Mouse (Mus musculus) neural tube, embryonic 12.5 days (tissue): ENCODE measurements around the gene Sbno2. TPM values are rescaled to one million over a fixed set of nuclear protein-coding genes. Genes with fewer than 3 reads are reported as not detected.
A peak's percentile ranks its signal among the peaks of the same experiment; 100 is the strongest.

Experiments used
- ATAC-seq: fragments of 200-750 bp; cut with Nextera tagmentation; 2 replicates; pipeline ENCODE4 v1.8.0; 2017; ENCODE audit warnings: low read depth, mild to moderate bottlenecking, moderate TSS enrichment, moderate library complexity; ENCODE audit not compliant: low FRiP score
- H3K27ac ChIP-seq: fragments of 300-500 bp; sonication (generic); 2 replicates; pipeline ENCODE4 v1.5.1; 2016
- H3K27me3 ChIP-seq: fragments of 300-500 bp; sonication (generic); replicated peaks from 2 replicates; pipeline ENCODE4 v1.6.1; 2016; ENCODE audit warnings: mild to moderate bottlenecking
- H3K36me3 ChIP-seq: fragments of 300-500 bp; sonication (generic); 2 replicates; pipeline ENCODE4 v1.6.1; 2016; ENCODE audit warnings: mild to moderate bottlenecking
- H3K4me1 ChIP-seq: fragments of 300-500 bp; sonication (generic); 2 replicates; pipeline ENCODE4 v1.6.1; 2016
- H3K4me2 ChIP-seq: fragments of 300-500 bp; sonication (generic); replicated peaks from 2 replicates; pipeline ENCODE4 v1.6.1; 2016; ENCODE audit warnings: mild to moderate bottlenecking
- H3K4me3 ChIP-seq: fragments of 300-500 bp; sonication (generic); 2 replicates; pipeline ENCODE4 v1.5.1; 2016
- H3K9ac ChIP-seq: fragments of 300-500 bp; sonication (generic); 2 replicates; pipeline ENCODE4 v1.6.1; 2016; ENCODE audit warnings: mild to moderate bottlenecking
- H3K9me3 ChIP-seq: fragments of 300-500 bp; sonication (generic); 2 replicates; pipeline ENCODE4 v1.6.1; 2016; ENCODE audit warnings: mild to moderate bottlenecking
- WGBS: fragments of 180-500 bp; shearing (Covaris S2); methylation state at CpG from one replicate; pipeline ENCODE4 v1.1.7; 2016; 5-methylcytosine and 5-hydroxymethylcytosine counted together
- polyA plus RNA-seq: library from polyadenylated mRNA; unstranded; fragments of >200 nt; fragmentation: Nextera tagmentation; extraction: Ambion mirVana; gene quantifications from 2 replicates; pipeline ENCODE4 v1.2.1, GENCODE M21; 2016

The Sbno2 gene
- 15.1 and 15.4 TPM in 2 replicates for polyA plus RNA-seq

DNA sequence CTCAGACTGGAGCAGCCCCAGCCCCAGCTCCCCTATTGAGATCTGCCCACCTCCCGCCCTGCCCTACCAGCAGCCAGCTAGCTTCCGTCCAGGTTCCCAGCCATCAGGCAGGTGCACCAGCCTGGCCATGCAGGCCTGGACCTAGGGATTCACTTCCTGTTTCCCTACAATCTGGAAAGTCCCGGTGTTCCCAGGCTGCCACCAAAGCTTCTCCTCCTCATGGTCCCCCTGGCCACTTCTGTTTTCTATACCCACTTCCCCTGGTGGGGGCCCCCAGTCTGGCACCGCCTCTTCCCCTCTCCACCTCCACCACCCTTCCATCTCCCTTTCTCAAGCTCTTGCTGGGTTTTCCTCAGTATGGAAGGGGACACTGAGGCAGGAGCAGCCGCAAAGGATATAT lies at the start of gene Sbno2:
Gene Sbno2, minus strand, starts transcription at position 112 of the 400 bp plus-strand sequence.
- no peaks in the 10 kb centered on the region for H3K9me3 ChIP-seq
- H3K9ac ChIP-seq, result no peak within 1 kb of the TSS
- H3K4me2 ChIP-seq, result no peak within 1 kb of the TSS
- no peak within 1 kb of the TSS for H3K4me3 ChIP-seq
- peaks cover 13% of the 10 kb centered on the region for H3K4me1 ChIP-seq
- H3K27ac ChIP-seq, result no peak within 1 kb of the TSS
- 69% methylated on average over 5 of the region's 5 CpGs for WGBS
- no peak for ATAC-seq
- H3K36me3 ChIP-seq, result no peaks in the 10 kb centered on the region
- H3K27me3 ChIP-seq, result no peaks in the 10 kb centered on the region

DNA sequence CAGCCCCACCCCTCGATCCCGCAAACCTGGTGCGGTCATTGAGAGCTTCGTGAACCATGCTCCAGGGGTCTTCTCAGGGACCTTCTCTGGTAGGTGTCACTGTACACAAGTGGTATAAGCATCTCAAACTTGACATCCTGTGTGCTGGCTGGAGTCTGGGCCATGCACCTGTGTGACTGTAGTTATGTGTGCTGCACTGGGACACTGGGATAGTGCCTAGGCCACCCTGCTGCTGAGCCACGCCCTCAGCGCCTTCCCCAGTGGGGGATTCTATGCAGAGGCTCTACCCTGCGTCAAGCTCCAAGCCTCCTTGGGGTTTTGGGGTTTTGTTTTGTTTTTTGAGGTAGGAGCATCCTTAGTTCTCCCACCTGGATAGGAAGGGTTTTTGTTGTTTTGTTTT lies 49.0 kb upstream of the Sbno2 start:
- Histone ChIP-seq H3K4me1 (peaks cover 76% of the 10 kb centered on the region), H3K9ac (no peak overlapping the region; the same call in 1 of the 2 replicates), H3K4me2 (peak overlapping the region; percentile 91; the same call in 1 of the 2 replicates), H3K4me3 (no peak overlapping the region), H3K27ac (no peak overlapping the region), H3K36me3 (peaks cover 66% of the 10 kb centered on the region), H3K27me3 (no peaks in the 10 kb centered on the region), H3K9me3 (no peaks in the 10 kb centered on the region)
- ATAC-seq, result no peak
- WGBS, result 88% methylated on average over 7 of the region's 7 CpGs

DNA sequence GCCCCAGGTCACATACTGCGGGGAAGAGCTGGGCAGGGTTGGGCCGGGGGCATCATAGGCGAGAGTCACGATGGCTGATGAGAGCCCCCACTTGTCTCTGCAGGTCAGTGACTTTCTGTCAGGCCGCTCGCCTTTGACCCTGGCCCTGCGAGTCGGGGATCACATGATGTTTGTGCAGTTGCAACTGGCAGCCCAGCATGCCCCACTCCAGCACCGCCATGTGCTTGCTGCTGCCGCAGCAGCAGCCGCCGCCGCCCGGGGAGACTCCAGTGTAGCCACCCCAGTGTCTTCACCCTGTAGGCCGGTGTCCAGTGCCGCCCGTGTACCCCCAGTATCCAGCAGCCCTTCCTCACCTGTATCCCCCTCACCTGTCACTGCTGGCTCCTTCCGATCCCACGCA lies 48.3 kb upstream of the Sbno2 start:
- peaks cover 66% of the 10 kb centered on the region for H3K36me3 ChIP-seq
- H3K4me2 ChIP-seq, result peak overlapping the region; percentile 91
- no peak for ATAC-seq
- H3K4me3 ChIP-seq, result peak overlapping the region; percentile 99; the same call in 1 of the 2 replicates
- peak overlapping the region; percentile 100 for H3K9ac ChIP-seq
- H3K27me3 ChIP-seq, result no peaks in the 10 kb centered on the region
- H3K27ac ChIP-seq, result peak overlapping the region; percentile 51; the same call in 1 of the 2 replicates
- H3K9me3 ChIP-seq, result no peaks in the 10 kb centered on the region
- WGBS, result 87% methylated on average over 19 of the region's 19 CpGs
- peaks cover 69% of the 10 kb centered on the region for H3K4me1 ChIP-seq

DNA sequence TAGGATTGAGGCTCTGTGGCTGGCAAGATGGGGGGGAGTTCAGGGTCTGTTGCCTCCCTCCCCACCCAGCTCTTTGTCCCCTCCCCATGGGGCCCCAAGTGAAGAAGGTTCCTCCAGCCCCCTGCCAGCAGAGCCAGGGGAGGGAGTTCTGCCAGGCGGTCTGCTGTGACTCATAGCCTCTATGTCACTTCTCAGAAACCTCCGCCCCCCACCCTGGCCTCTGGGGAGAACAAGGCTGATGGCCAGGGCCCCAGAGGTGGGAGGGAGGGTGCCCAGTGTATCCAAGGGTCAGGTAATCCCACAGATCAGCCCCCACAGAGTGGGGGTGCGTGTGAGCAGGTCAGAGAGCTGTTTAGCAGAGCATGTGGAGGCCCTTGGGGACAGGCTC lies 47.5 kb upstream of the Sbno2 start:
- Histone ChIP-seq H3K9me3 (no peaks in the 10 kb centered on the region), H3K27me3 (no peaks in the 10 kb centered on the region), H3K4me3 (peak overlapping the region; percentile 99), H3K27ac (peak overlapping the region; percentile 99; the same call in 1 of the 2 replicates), H3K9ac (peak overlapping the region; percentile 100), H3K4me2 (peak overlapping the region; percentile 91), H3K36me3 (peaks cover 66% of the 10 kb centered on the region), H3K4me1 (peaks cover 63% of the 10 kb centered on the region)
- 50% methylated on average over 3 of the region's 3 CpGs for WGBS
- no peak for ATAC-seq

DNA sequence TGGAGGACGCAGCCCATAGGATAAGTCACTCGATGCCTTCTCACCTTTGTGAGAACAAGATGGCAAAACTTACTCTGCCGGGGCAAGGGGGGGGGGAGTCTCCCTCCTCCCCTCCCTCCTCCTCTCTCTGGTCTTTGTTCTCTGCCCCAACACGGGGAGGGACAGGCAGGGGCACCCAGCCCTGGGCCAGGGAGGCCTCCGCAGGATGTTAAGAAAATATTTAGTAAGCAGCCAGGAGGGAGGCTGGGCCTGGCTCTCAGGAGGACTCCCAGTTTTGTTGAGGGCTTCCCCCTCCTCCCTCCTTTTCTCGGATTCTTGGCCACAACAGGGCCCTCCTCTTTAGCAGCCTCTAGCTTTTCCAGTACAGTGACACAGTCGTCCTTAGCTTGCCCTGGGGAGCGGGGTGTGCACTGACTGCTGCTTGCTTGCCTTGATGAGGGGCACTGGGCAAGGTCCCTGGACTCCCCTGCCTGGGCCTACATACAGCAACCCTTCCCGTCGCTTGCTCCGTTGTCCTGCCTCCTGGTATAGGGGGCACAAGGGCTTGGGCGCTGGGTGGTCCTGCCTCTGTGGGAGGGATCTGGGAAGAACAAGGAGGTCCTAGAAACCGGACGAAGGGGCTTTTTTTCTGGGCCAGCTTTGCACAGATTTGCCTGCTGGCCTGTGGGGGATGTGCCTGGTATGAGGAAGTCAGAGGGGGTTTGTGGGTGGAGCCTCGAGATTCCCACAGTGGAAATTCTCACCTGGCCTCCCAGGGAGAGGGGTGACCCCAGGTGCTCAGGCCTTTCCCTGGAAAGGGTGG lies 46.9 kb upstream of the Sbno2 start:
- no peak for ATAC-seq
- H3K27me3 ChIP-seq, result no peaks in the 10 kb centered on the region
- peak overlapping the region; percentile 100 for H3K9ac ChIP-seq
- WGBS, result 13% methylated on average over 15 of the region's 15 CpGs
- peak overlapping the region; percentile 91 for H3K4me2 ChIP-seq
- H3K27ac ChIP-seq, result peak overlapping the region; percentile 99
- H3K4me3 ChIP-seq, result peak overlapping the region; percentile 99
- no peaks in the 10 kb centered on the region for H3K9me3 ChIP-seq
- H3K36me3 ChIP-seq, result peaks cover 61% of the 10 kb centered on the region
- H3K4me1 ChIP-seq, result peaks cover 63% of the 10 kb centered on the region

DNA sequence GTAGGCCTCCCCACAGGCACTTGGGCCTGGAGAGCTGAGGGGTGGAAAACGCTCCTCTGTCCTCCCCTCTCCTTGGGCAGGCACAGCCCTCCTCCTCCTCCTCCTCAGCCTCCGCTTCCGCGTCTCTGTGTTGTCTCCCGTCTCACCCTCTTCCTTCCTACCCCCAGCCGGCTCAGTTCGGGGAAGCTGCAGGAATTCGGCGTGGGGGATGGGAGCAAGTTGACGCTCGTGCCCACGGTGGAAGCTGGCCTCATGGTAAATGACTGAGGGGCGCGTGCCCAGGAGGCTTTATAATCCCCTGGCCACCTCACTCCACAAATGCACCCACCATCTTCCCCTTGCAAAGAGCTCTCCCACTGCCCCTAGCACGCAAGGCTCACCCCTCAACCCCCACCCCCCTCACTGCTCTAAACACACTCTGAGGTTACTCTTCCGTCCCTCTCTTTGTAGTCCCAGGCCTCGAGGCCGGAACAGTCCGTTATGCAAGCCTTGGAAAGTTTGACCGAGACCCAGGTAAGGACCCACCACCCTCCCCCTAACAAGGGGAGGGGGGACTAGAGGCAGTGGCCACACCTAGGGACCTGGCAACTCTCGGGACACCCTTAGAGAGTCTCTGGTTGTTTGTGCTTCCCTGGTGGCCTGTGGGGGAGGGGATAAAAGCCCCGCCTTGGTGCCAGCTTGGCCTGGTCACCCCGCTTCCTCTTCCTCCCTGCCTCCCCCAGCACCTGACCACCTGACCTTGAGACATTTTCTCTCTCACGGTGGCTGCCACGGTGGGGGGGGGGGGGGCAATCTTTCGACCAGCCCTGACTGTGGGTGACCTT lies 46.1 kb upstream of the Sbno2 start:
- Histone ChIP-seq H3K27me3 (no peaks in the 10 kb centered on the region), H3K9ac (peak overlapping the region; percentile 100), H3K36me3 (peaks cover 55% of the 10 kb centered on the region), H3K9me3 (no peaks in the 10 kb centered on the region), H3K4me1 (peaks cover 57% of the 10 kb centered on the region), H3K4me2 (peak overlapping the region; percentile 91), H3K27ac (peak overlapping the region; percentile 99), H3K4me3 (peak overlapping the region; percentile 99)
- no peak for ATAC-seq
- WGBS, result under 1% methylated on average over 25 of the region's 26 CpGs

DNA sequence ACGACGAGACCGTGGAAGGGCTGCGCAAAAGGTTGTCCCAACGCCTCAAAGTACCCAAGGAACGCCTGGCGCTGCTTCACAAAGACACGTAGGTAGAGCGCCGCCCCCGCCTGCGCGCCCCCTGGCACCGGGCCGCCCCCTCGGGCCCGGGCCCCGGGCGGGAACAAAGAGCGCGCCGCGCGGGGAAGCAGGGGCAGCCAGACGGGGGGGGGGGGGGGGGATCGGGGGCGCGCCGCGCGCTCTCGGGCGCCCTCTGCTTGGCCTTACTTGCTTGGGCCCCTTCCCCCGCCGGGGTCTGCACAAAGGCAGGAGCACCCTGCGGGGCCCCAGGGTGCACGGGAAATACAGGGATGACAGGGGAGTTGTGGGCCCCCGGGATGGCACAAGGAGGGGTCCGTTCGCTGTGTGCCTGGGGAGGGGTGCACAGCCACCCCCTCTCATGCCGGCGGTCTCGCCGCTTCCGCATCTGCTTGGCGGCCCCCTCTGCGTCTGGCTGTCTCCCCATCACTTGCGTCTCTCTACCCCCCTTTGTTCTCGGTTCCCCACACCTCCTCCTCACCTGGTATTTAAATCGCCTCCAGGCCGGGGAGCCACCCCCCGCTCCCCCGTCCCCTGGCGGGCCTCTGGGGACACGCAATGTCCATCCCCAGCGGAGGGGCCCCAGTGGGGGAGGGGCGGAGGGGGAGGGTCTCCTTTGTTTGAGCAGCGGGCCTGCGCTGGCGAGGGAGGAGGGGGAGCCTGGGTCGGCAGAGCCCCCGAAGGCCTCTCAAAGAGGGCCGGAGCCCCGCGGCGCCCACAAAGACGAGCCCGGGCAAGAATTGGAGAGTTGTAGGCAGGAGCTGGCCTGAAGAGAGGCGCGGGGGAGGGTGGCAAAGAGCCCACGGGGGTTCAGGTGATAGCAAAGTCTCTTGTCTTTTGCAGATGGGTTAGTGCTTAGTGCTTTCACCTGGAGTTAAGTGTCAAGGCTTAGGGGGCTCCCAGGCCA lies 45.1 kb upstream of the Sbno2 start:
- H3K4me2 ChIP-seq, result peak overlapping the region; percentile 91
- ATAC-seq, result 0 out of 2 replicates have a peak, but pooled peaks have one; percentile 4
- peaks cover 55% of the 10 kb centered on the region for H3K36me3 ChIP-seq
- 1% methylated on average over 70 of the region's 71 CpGs for WGBS
- H3K27me3 ChIP-seq, result no peaks in the 10 kb centered on the region
- peaks cover 57% of the 10 kb centered on the region for H3K4me1 ChIP-seq
- H3K9me3 ChIP-seq, result no peaks in the 10 kb centered on the region
- H3K4me3 ChIP-seq, result peak overlapping the region; percentile 99
- peak overlapping the region; percentile 100 for H3K9ac ChIP-seq
- H3K27ac ChIP-seq, result peak overlapping the region; percentile 99

DNA sequence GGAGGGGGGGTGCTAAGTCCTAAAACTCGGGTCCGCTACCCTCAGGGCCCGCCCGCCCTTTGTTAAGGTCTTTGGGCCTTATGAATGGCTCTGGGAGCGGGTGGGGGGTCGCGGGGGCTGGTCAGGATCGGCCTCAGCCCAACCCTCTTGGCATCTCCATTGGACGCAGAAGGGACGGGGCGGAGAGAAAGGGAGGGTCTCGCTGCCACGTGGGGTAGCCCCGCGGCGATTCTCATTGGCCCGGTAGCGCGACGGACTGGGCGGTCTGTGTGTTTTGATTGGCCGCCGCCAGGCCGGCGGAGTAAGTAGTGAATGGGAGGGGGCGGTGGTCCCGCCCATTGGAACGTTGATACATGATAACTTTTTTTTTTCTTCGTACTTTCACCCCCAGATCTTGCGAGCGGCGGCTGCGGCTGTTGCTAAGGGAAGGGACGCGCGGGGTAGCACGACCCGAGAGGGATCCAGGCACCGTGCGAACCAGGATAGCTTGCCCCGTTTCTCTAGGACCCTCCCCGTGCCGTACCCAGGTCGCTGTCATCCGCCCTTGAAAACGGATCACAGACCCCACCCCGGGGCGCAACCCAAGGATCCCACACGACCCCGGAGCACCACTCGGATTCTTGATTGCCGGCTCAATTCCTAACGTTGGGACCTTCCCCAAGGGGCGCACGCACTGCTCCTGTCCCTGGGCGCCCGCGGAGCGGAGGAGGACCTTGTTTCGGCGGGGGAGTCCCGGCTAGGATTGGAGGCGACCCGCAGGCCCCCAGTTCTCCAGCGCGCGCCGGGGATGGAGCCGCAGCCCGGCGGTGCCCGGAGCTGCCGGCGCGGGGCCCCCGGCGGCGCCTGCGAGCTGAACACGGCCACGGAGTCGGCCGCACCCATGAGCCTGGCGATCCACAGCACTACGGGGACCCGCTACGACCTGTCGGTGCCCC lies 44.2 kb upstream of the Sbno2 start:
- peaks cover 55% of the 10 kb centered on the region for H3K36me3 ChIP-seq
- peak overlapping the region; percentile 91 for H3K4me2 ChIP-seq
- H3K9me3 ChIP-seq, result no peaks in the 10 kb centered on the region
- peak overlapping the region; percentile 99 for H3K27ac ChIP-seq
- H3K27me3 ChIP-seq, result no peaks in the 10 kb centered on the region
- WGBS, result under 1% methylated on average over 85 of the region's 88 CpGs
- H3K4me1 ChIP-seq, result peaks cover 54% of the 10 kb centered on the region
- peak; percentile 78 for ATAC-seq
- H3K4me3 ChIP-seq, result peak overlapping the region; percentile 99
- peak overlapping the region; percentile 100 for H3K9ac ChIP-seq

DNA sequence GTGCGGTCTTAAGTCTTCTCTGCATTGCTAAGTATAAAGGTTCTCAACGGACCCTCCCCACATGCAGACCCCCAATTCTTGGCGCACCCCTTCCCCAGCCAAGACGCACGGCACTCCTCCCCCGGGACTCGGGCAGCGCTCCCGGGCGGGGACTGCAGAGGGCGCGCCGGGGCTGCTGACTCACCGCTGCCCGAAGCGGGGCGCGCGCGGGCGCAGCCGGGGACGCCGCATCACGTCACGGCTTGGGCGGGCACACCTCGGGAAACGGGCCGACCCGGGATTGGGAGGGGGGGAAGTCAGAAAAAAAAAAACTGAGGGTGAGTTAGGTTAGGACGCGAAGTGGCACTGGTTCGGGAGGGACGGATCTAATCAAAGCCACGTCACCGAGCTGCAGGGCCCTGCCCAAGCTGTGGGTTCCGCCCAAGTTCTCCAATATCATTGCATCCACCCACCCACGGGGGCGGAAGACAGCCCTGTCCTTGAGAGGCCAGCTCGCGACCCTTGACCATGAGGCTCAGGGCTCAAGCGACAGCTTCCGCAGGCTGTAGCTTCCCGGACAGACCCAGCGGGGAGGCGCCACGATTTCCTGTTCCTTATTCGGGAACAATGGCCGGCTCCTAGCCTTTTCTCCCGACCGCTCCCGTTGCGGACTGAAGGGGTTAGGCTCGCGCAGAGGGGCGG lies 43.4 kb upstream of the Sbno2 start:
- Histone ChIP-seq H3K4me3 (peak overlapping the region; percentile 99), H3K9me3 (no peaks in the 10 kb centered on the region), H3K4me2 (peak overlapping the region; percentile 91), H3K4me1 (peaks cover 48% of the 10 kb centered on the region), H3K36me3 (peaks cover 54% of the 10 kb centered on the region), H3K27me3 (no peaks in the 10 kb centered on the region), H3K9ac (peak overlapping the region; percentile 100), H3K27ac (peak overlapping the region; percentile 98)
- peak; percentile 31 for ATAC-seq
- WGBS, result under 1% methylated on average over 57 of the region's 57 CpGs
